Comparison of ENCODE assay signal across 10 mouse cellular contexts in genomic region chr14:80212916-80213315, GRCm38 (mm10).
DNase-seq lines count a peak whose midpoint lies in the region; ATAC-seq lines count a peak whose summit lies in the region.
"Had no signal": no experiment of that assay in that cellular context is flagged by ENCODE, and none has a peak within 500 bp of the region (broad histone marks: within the 10 kb centered on the region; RNA-seq: fewer than 3 reads in every experiment).

No protein-coding gene starts in this region.

- no peaks in the 10 kb centered on the region for H3K36me3 ChIP-seq in forebrain, embryonic 13.5 days (ENCODE audit: poor library complexity, severe bottlenecking)
- H3K36me3 ChIP-seq: embryonic facial prominence, embryonic 15.5 days had no signal

- H3K27ac ChIP-seq in forebrain, embryonic 13.5 days, result no peak overlapping the region
- H3K27ac ChIP-seq: embryonic facial prominence, embryonic 15.5 days had no signal

- ATAC-seq in forebrain, embryonic 13.5 days, result peak; percentile 88

- H3K27me3 ChIP-seq in forebrain, embryonic 13.5 days, result peaks cover 6% of the 10 kb centered on the region; the same call in 1 of the 2 replicates
- H3K27me3 ChIP-seq: embryonic facial prominence, embryonic 15.5 days had no signal

- H3K4me1 ChIP-seq in forebrain, embryonic 13.5 days, result peaks cover 6% of the 10 kb centered on the region; the same call in 1 of the 2 replicates
- H3K4me1 ChIP-seq: embryonic facial prominence, embryonic 15.5 days had no signal

- WGBS in forebrain, embryonic 13.5 days, result 27% methylated on average over 2 of the region's 2 CpGs

- no peak overlapping the region for H3K9ac ChIP-seq in forebrain, embryonic 13.5 days
- H3K9ac ChIP-seq: embryonic facial prominence, embryonic 15.5 days had no signal

- no peaks in the 10 kb centered on the region for H3K9me3 ChIP-seq in forebrain, embryonic 13.5 days (replicated peaks)
- H3K9me3 ChIP-seq: embryonic facial prominence, embryonic 15.5 days had no signal

- peak; percentile 59 for DNase-seq in layer of hippocampus, adult 11-12 months (ENCODE audit: low spot score)
- DNase-seq in layer of hippocampus, postnatal 25 days (ENCODE audit: extremely low spot score in 1 of 2, low spot score in 1 of 2), result no peak
- peak; percentile 30 to 82 for DNase-seq in layer of hippocampus, postnatal 14 days (ENCODE audit: low spot score in 2 of 2)
- peak; percentile 47 to 59 for DNase-seq in right cerebral cortex, adult 2 months (ENCODE audit: low spot score in 2 of 2)
- no peak for DNase-seq in urinary bladder, postnatal 14 days (ENCODE audit: low spot score)
- DNase-seq in gastrocnemius, adult 8-10 months (ENCODE audit: low spot score in 2 of 2), result no peak
- DNase-seq in cerebellum, adult 9-11 months, result no peak
- DNase-seq: lung, postnatal 10 days had no signal

- no peak overlapping the region for H3K4me2 ChIP-seq in forebrain, embryonic 13.5 days
- H3K4me2 ChIP-seq: embryonic facial prominence, embryonic 15.5 days had no signal

- H3K4me3 ChIP-seq in forebrain, embryonic 13.5 days, result no peak overlapping the region
- H3K4me3 ChIP-seq: embryonic facial prominence, embryonic 15.5 days had no signal

Comparison
In these comparisons a context has a peak if more than half of its experiments do, and no peak if none do; other contexts are left out.
1. DNase-seq: peak in layer of hippocampus, adult 11-12 months (single experiment), layer of hippocampus, postnatal 14 days (2 of 2) and right cerebral cortex, adult 2 months (2 of 2); none in layer of hippocampus, postnatal 25 days (0 of 2), urinary bladder, postnatal 14 days (single experiment), gastrocnemius, adult 8-10 months (0 of 2) and cerebellum, adult 9-11 months (single experiment).